In genomic region chr11:97821401-97822064, GRCm38 (mm10) we compare ENCODE assay signal across 14 mouse cellular contexts. TPM values are rescaled to one million over a fixed set of nuclear protein-coding genes. Genes with fewer than 3 reads are reported as not detected.
A peak's percentile ranks its signal among the peaks of the same experiment; 100 is the strongest.
DNase-seq lines count a peak whose midpoint lies in the region; ATAC-seq and TF ChIP-seq lines count a peak whose summit lies in the region.
"Had no signal": no experiment of that assay in that cellular context is flagged by ENCODE, and none has a peak within 500 bp of the region (broad histone marks: within the 10 kb centered on the region; RNA-seq: fewer than 3 reads in every experiment).

No protein-coding gene starts in this region.

- peaks cover 31% of the 10 kb centered on the region for H3K36me3 ChIP-seq in heart, postnatal 0 days (replicated peaks; ENCODE audit: control insufficient read depth, insufficient read depth, low read length)
- peaks cover 29% of the 10 kb centered on the region for H3K36me3 ChIP-seq in intestine, embryonic 15.5 days

- H3K4me2 ChIP-seq in heart, postnatal 0 days (ENCODE audit: low read depth, low read length): no peak overlapping the region
- no peak overlapping the region for H3K4me2 ChIP-seq in intestine, embryonic 15.5 days (replicated peaks)
- H3K4me2 ChIP-seq: forebrain, embryonic 12.5 days had no signal

- no peak for TF ChIP-seq CTCF in heart, postnatal 0 days (IDR thresholded peaks at IDR 0.05; ENCODE audit: low read depth)

- no peak for DNase-seq in heart, postnatal 0 days (ENCODE audit: low spot score)
- no peak for DNase-seq in heart, adult 8-10 months (ENCODE audit: low spot score)
- DNase-seq in 416B (ENCODE audit: low read depth): peak; percentile 91
- DNase-seq in CD4-positive, CD25-positive, alpha-beta regulatory T cell, adult 2 months (ENCODE audit: low read depth, low spot score): peak; percentile 71
- DNase-seq in T-cell, adult 2 months (ENCODE audit: low spot score): no peak
- DNase-seq in layer of hippocampus, postnatal 36 days: no peak
- DNase-seq in adrenal gland, postnatal 4 days (ENCODE audit: low spot score in 2 of 2): no peak
- DNase-seq: embryo, embryonic 11 days; right cerebral cortex, adult 18-20 months had no signal

- H3K9ac ChIP-seq in heart, postnatal 0 days (replicated peaks; ENCODE audit: low read depth, low read length): no peak overlapping the region
- no peak overlapping the region for H3K9ac ChIP-seq in intestine, embryonic 15.5 days
- H3K9ac ChIP-seq: forebrain, embryonic 12.5 days had no signal

- peak overlapping the region; percentile 46 for H3K27ac ChIP-seq in heart, postnatal 0 days (ENCODE audit: low read depth)
- H3K27ac ChIP-seq in intestine, embryonic 15.5 days: 0 out of 2 replicates have a peak overlapping the region, but pooled peaks have one; percentile 27
- H3K27ac ChIP-seq: forebrain, embryonic 12.5 days; limb, embryonic 10.5 days had no signal

- WGBS in heart, postnatal 0 days: 86% methylated on average over 8 of the region's 8 CpGs
- 89% methylated on average over 8 of the region's 8 CpGs for WGBS in intestine, embryonic 15.5 days

- no peak overlapping the region for H3K4me3 ChIP-seq in heart, postnatal 0 days (ENCODE audit: low read depth, low read length)
- no peak overlapping the region for H3K4me3 ChIP-seq in intestine, embryonic 15.5 days (replicated peaks)
- H3K4me3 ChIP-seq: forebrain, embryonic 12.5 days; limb, embryonic 10.5 days had no signal

- H3K27me3 ChIP-seq in heart, postnatal 0 days (ENCODE audit: control insufficient read depth, insufficient read depth, low read length): no peaks in the 10 kb centered on the region
- H3K27me3 ChIP-seq in intestine, embryonic 15.5 days (replicated peaks): no peaks in the 10 kb centered on the region
- H3K27me3 ChIP-seq: forebrain, embryonic 12.5 days had no signal

- no peak for ATAC-seq in heart, postnatal 0 days (ENCODE audit: insufficient read depth, low read depth)
- ATAC-seq in intestine, embryonic 15.5 days: no peak

- TF ChIP-seq EP300 in heart, postnatal 0 days (IDR thresholded peaks at IDR 0.05; ENCODE audit: low read depth): no peak

- no peaks in the 10 kb centered on the region for H3K9me3 ChIP-seq in heart, postnatal 0 days (replicated peaks; ENCODE audit: control insufficient read depth, low read length)
- no peaks in the 10 kb centered on the region for H3K9me3 ChIP-seq in intestine, embryonic 15.5 days
- H3K9me3 ChIP-seq: forebrain, embryonic 12.5 days; limb, embryonic 10.5 days had no signal

- peaks cover 44% of the 10 kb centered on the region for H3K4me1 ChIP-seq in heart, postnatal 0 days (ENCODE audit: control insufficient read depth, insufficient read depth)
- H3K4me1 ChIP-seq in intestine, embryonic 15.5 days (replicated peaks): peaks cover 58% of the 10 kb centered on the region

RNA-seq across cellular contexts. Expression of gene B230217C12Rik, which starts 19.0 kb away (rescaled TPM):
- total RNA-seq in heart, postnatal 0 days (2014; rRNA removed; ENCODE audit: low replicate concordance): 0.23 and 1.4 TPM in 2 replicates
- 0.97 and 1.6 TPM in 2 replicates for polyA plus RNA-seq in heart, postnatal 0 days (2015; fragmentation: Nextera tagmentation; extraction: Ambion mirVana)
- total RNA-seq in heart, adult 8-10 months (2022): 1 to 10 TPM in 1 of 4 experiments, under 1 TPM in 3; 0.22 to 1.7 (median 0.51) TPM
- polyA plus RNA-seq in intestine, embryonic 15.5 days (2015; fragmentation: Nextera tagmentation; extraction: Ambion mirVana): 5.2 and 5.3 TPM in 2 replicates
- 10 to 100 TPM; 67.5 to 68.4 TPM for total RNA-seq in layer of hippocampus, postnatal 36 days (2021)
- total RNA-seq in adrenal gland, postnatal 4 days (2021): 1 to 10 TPM; 6.6 to 6.7 TPM
- total RNA-seq: granulocyte monocyte progenitor cell, adult 5-6 weeks had no signal

RNA-seq across cellular contexts. Expression of gene Lasp1, which starts 22.7 kb away (rescaled TPM):
- total RNA-seq in heart, postnatal 0 days (2014; rRNA removed; ENCODE audit: low replicate concordance): 34.2 and 45.7 TPM in 2 replicates
- polyA plus RNA-seq in heart, postnatal 0 days (2015; fragmentation: Nextera tagmentation; extraction: Ambion mirVana): 26.5 and 27.8 TPM in 2 replicates
- 10 to 100 TPM; 20.1 to 32.0 (median 25.8) TPM for total RNA-seq in heart, adult 8-10 months (2022)
- polyA plus RNA-seq in intestine, embryonic 15.5 days (2015; fragmentation: Nextera tagmentation; extraction: Ambion mirVana): 123 and 126 TPM in 2 replicates
- 10 to 100 TPM; 98.0 to 98.2 TPM for total RNA-seq in layer of hippocampus, postnatal 36 days (2021)
- total RNA-seq in adrenal gland, postnatal 4 days (2021): 100 to 1,000 TPM; 184 to 192 TPM

RNA-seq across cellular contexts. Expression of gene Rpl23, which starts 39.3 kb away (rescaled TPM):
- 192 and 208 TPM in 2 replicates for total RNA-seq in heart, postnatal 0 days (2014; rRNA removed; ENCODE audit: low replicate concordance)
- 394 and 409 TPM in 2 replicates for polyA plus RNA-seq in heart, postnatal 0 days (2015; fragmentation: Nextera tagmentation; extraction: Ambion mirVana)
- 100 to 1,000 TPM; 425 to 610 (median 521) TPM for total RNA-seq in heart, adult 8-10 months (2022)
- 530 and 606 TPM in 2 replicates for polyA plus RNA-seq in intestine, embryonic 15.5 days (2015; fragmentation: Nextera tagmentation; extraction: Ambion mirVana)
- 100 to 1,000 TPM; 355 TPM for total RNA-seq in layer of hippocampus, postnatal 36 days (2021)
- total RNA-seq in adrenal gland, postnatal 4 days (2021): 1,000 to 10,000 TPM; 1,280 to 1,304 TPM

RNA-seq across cellular contexts. Expression of gene 1700001P01Rik, which starts 45.8 kb away (rescaled TPM):
- total RNA-seq in heart, postnatal 0 days (2014; rRNA removed; ENCODE audit: low replicate concordance): not detected in 2 replicates
- not detected in 2 replicates for polyA plus RNA-seq in heart, postnatal 0 days (2015; fragmentation: Nextera tagmentation; extraction: Ambion mirVana)
- not detected for total RNA-seq in heart, adult 8-10 months (2022)
- polyA plus RNA-seq in intestine, embryonic 15.5 days (2015; fragmentation: Nextera tagmentation; extraction: Ambion mirVana): 0.24 TPM in 1 of 2 replicates, not detected in the other
- 1 to 10 TPM in 1 of 2 experiments, under 1 TPM in 1; 0.60 to 1.3 TPM for total RNA-seq in layer of hippocampus, postnatal 36 days (2021)
- under 1 TPM in 1 of 2 experiments, not detected in 1; 0.87 TPM for total RNA-seq in adrenal gland, postnatal 4 days (2021)
- total RNA-seq: granulocyte monocyte progenitor cell, adult 5-6 weeks had no signal
- polyA plus RNA-seq: neural tube, embryonic 11.5 days had no signal

RNA-seq across cellular contexts. Expression of gene Cwc25, which starts 55.2 kb away (rescaled TPM):
- 3.2 and 3.5 TPM in 2 replicates for total RNA-seq in heart, postnatal 0 days (2014; rRNA removed; ENCODE audit: low replicate concordance)
- polyA plus RNA-seq in heart, postnatal 0 days (2015; fragmentation: Nextera tagmentation; extraction: Ambion mirVana): 7.7 and 8.2 TPM in 2 replicates
- total RNA-seq in heart, adult 8-10 months (2022): 1 to 10 TPM; 6.1 to 7.1 (median 6.3) TPM
- 13.3 and 13.4 TPM in 2 replicates for polyA plus RNA-seq in intestine, embryonic 15.5 days (2015; fragmentation: Nextera tagmentation; extraction: Ambion mirVana)
- 10 to 100 TPM; 19.5 to 19.8 TPM for total RNA-seq in layer of hippocampus, postnatal 36 days (2021)
- total RNA-seq in adrenal gland, postnatal 4 days (2021): 10 to 100 TPM; 23.0 to 24.5 TPM

Comparison
In these comparisons a context has a peak if more than half of its experiments do, and no peak if none do; other contexts are left out.
1. DNase-seq: peak in 416B (single experiment) and CD4-positive, CD25-positive, alpha-beta regulatory T cell, adult 2 months (single experiment); none in heart, postnatal 0 days (single experiment), heart, adult 8-10 months (single experiment), T-cell, adult 2 months (single experiment), layer of hippocampus, postnatal 36 days (0 of 2) and adrenal gland, postnatal 4 days (0 of 2).
2. RNA of gene B230217C12Rik, which starts 19.0 kb away (total RNA-seq): 67.5 to 68.4 TPM in layer of hippocampus, postnatal 36 days; 6.6 to 6.7 TPM in adrenal gland, postnatal 4 days, 0.23 to 1.4 TPM in heart, postnatal 0 days and 0.22 to 1.7 TPM in heart, adult 8-10 months; every median in the first group is over 4 times any median in the second.